Mouse (Mus musculus) neural tube, embryonic 13.5 days (tissue): ENCODE results near the gene Upk3a. TPM values are rescaled to one million over a fixed set of nuclear protein-coding genes. Genes with fewer than 3 reads are reported as not detected.
A peak's percentile ranks its signal among the peaks of the same experiment; 100 is the strongest.

Experiments used
- ATAC-seq: fragments of 200-750 bp; cut with Nextera tagmentation; 2 replicates; pipeline ENCODE4 v1.8.0; 2017; ENCODE audit warnings: low read depth, mild to moderate bottlenecking, moderate TSS enrichment, moderate library complexity
- H3K27ac ChIP-seq: fragments of 300-500 bp; sonication (generic); replicated peaks from 2 replicates; pipeline ENCODE4 v1.5.1; 2015; ENCODE audit warnings: moderate library complexity, mild to moderate bottlenecking, inconsistent platforms
- H3K27me3 ChIP-seq: fragments of 300-500 bp; sonication (generic); 2 replicates; pipeline ENCODE4 v1.6.1; 2015; ENCODE audit warnings: mild to moderate bottlenecking, inconsistent platforms
- H3K36me3 ChIP-seq: fragments of 300-500 bp; sonication (generic); 2 replicates; pipeline ENCODE4 v1.6.1; 2015; ENCODE audit warnings: mild to moderate bottlenecking, inconsistent platforms
- H3K4me1 ChIP-seq: fragments of 300-500 bp; sonication (generic); replicated peaks from 2 replicates; pipeline ENCODE4 v1.6.1; 2015; ENCODE audit warnings: inconsistent platforms
- H3K4me2 ChIP-seq: fragments of 300-500 bp; sonication (generic); 2 replicates; pipeline ENCODE4 v1.6.1; 2015; ENCODE audit warnings: inconsistent platforms, mild to moderate bottlenecking, moderate library complexity
- H3K4me3 ChIP-seq: fragments of 300-500 bp; sonication (generic); 2 replicates; pipeline ENCODE4 v1.5.1; 2015; ENCODE audit warnings: mild to moderate bottlenecking, inconsistent platforms
- H3K9ac ChIP-seq: fragments of 300-500 bp; sonication (generic); 2 replicates; pipeline ENCODE4 v1.6.1; 2015; ENCODE audit warnings: moderate library complexity, mild to moderate bottlenecking, inconsistent platforms
- H3K9me3 ChIP-seq: fragments of 300-500 bp; sonication (generic); 2 replicates; pipeline ENCODE4 v1.6.1; 2016; ENCODE audit warnings: inconsistent platforms
- WGBS: fragments of 180-500 bp; shearing (Covaris S2); methylation state at CpG from one replicate; pipeline ENCODE4 v1.1.7; 2015; 5-methylcytosine and 5-hydroxymethylcytosine counted together
- polyA plus RNA-seq: library from polyadenylated mRNA; unstranded; fragments of >200 nt; fragmentation: Nextera tagmentation; extraction: Ambion mirVana; gene quantifications from 2 replicates; pipeline ENCODE4 v1.2.1, GENCODE M21; 2015

Upk3a gene
- polyA plus RNA-seq, 1 experiment from 2014 or later = 0.59 TPM

DNA sequence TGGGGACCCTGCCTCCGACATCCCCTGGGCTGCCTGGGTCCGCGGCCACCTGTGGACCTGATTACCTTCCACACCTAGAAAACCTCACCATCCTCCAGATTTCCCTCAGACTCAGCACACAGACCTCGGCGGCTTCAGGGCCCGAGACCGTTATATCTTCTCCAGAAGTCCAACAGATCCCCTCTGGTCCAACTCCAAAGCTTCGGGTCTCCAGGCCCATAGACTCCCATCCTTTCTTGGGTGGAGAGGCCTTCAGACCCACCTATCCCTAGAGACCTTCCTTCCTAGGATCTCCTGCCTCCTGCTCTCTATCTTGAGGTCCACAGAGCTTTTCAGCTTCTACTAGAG lies 20.4 kb downstream of the Upk3a start:
- Histone ChIP-seq H3K9ac (peak overlapping the region; percentile 82), H3K4me1 (peaks cover 41% of the 10 kb centered on the region), H3K9me3 (no peaks in the 10 kb centered on the region), H3K27me3 (peaks cover 4% of the 10 kb centered on the region; the same call in 1 of the 2 replicates), H3K27ac (no peak overlapping the region), H3K4me3 (peak overlapping the region; percentile 69), H3K36me3 (no peaks in the 10 kb centered on the region), H3K4me2 (peak overlapping the region; percentile 81)
- no peak for ATAC-seq
- WGBS = 6% methylated on average over 8 of the region's 8 CpGs

- Histone ChIP-seq H3K9me3 (no peaks in the 10 kb centered on the region), H3K27me3 (no peaks in the 10 kb centered on the region), H3K27ac (peak overlapping the region; percentile 76), H3K4me1 (peaks cover 47% of the 10 kb centered on the region), H3K36me3 (peaks cover 14% of the 10 kb centered on the region), H3K9ac (no peak overlapping the region), H3K4me3 (no peak overlapping the region), H3K4me2 (no peak overlapping the region)
- no peak for ATAC-seq
- 83% methylated on average over 10 of the region's 10 CpGs for WGBS
Measured at GRCm38 (mm10) chr15:85041546-85042225, 24.7 kb downstream of the Upk3a start.

- 6% methylated on average over 4 of the region's 4 CpGs for WGBS
- Histone ChIP-seq H3K9ac (peak overlapping the region; percentile 31; the same call in 1 of the 2 replicates), H3K4me2 (0 out of 2 replicates have a peak overlapping the region, but pooled peaks have one; percentile 13), H3K4me1 (peaks cover 44% of the 10 kb centered on the region), H3K36me3 (peaks cover 22% of the 10 kb centered on the region), H3K27ac (peak overlapping the region; percentile 76), H3K4me3 (no peak overlapping the region), H3K27me3 (no peaks in the 10 kb centered on the region), H3K9me3 (no peaks in the 10 kb centered on the region)
- ATAC-seq = no peak; the same call in 1 of the 2 replicates
Measured at GRCm38 (mm10) chr15:85042361-85042954, 25.5 kb downstream of the Upk3a start.

GRCm38 (mm10) chr15:85043116-85043515 lies 26.2 kb downstream of the Upk3a start:
- Histone ChIP-seq H3K4me3 (no peak overlapping the region), H3K36me3 (peaks cover 28% of the 10 kb centered on the region), H3K27ac (peak overlapping the region; percentile 76), H3K9ac (peak overlapping the region; percentile 31; the same call in 1 of the 2 replicates), H3K27me3 (no peaks in the 10 kb centered on the region), H3K9me3 (no peaks in the 10 kb centered on the region), H3K4me1 (peaks cover 37% of the 10 kb centered on the region), H3K4me2 (0 out of 2 replicates have a peak overlapping the region, but pooled peaks have one; percentile 13)
- ATAC-seq = no peak
- 41% methylated on average over 5 of the region's 5 CpGs for WGBS

DNA sequence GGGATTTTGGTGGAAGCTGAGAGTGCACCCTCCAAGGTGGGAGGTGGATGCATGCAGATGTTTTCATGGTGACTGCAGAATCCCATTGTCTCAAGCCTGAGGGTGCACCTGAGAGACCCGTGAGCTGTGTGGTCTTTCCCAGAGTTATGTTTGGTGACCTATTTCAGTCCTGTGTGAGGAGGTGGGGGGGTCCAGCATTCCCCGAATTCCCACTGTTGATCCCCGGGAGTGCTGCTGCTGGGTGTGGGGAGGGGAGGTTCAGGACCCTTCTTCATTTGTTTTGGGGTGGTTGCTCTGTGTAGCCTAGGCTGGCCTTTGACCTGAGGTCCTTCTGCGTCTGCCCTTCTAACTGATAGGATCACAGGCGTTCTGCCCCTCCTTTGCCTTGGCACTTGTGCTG lies 26.8 kb downstream of the Upk3a start:
- ATAC-seq = no peak
- H3K27ac ChIP-seq = 0 out of 2 replicates have a peak overlapping the region, but pooled peaks have one; percentile 76
- WGBS = 86% methylated on average over 5 of the region's 5 CpGs
- H3K4me3 ChIP-seq = no peak overlapping the region
- H3K9ac ChIP-seq = 0 out of 2 replicates have a peak overlapping the region, but pooled peaks have one; percentile 42
- H3K9me3 ChIP-seq = no peaks in the 10 kb centered on the region
- H3K27me3 ChIP-seq = no peaks in the 10 kb centered on the region
- peaks cover 32% of the 10 kb centered on the region for H3K4me1 ChIP-seq
- H3K4me2 ChIP-seq = 0 out of 2 replicates have a peak overlapping the region, but pooled peaks have one; percentile 13
- H3K36me3 ChIP-seq = peaks cover 34% of the 10 kb centered on the region

DNA sequence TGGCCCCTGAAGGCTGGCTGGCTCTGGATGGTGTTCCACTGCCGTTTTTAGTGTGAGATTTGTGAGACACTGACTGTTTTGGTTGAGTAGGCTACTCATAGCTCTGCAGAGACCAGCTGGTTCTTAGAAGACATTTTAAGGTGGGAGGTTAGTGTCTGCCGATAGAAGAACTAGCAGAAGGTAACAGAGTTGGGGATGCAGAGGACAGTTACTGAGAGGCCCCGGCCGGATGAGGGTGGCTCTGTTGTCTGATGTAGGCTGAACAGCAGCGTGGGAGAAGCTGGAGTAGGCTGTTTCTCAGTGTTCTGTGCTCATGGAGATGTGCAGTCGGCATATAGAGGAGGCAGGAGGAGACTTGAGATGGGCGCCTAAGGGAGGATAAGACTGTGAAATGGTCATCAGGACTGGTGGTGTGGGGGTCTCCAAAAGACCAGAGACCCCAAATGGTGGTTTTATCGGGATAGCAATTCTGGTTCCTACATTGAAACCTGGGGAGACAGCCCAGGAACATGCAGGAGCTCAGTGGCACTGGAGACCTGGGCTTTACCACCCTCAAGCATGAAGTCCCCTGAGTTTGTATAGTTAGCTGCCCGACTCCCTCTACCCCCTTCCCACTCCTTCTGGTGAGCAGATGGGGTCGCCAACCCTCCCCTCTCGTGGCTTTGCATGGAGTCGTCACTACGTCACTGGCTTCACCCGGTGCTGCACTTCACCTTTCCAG lies 29.4 kb downstream of the Upk3a start:
- no peak overlapping the region for H3K4me2 ChIP-seq
- ATAC-seq = no peak
- WGBS = 94% methylated on average over 14 of the region's 14 CpGs
- peaks cover 22% of the 10 kb centered on the region for H3K4me1 ChIP-seq
- H3K36me3 ChIP-seq = peaks cover 58% of the 10 kb centered on the region
- no peak overlapping the region for H3K9ac ChIP-seq
- H3K4me3 ChIP-seq = no peak overlapping the region
- no peaks in the 10 kb centered on the region for H3K9me3 ChIP-seq
- H3K27me3 ChIP-seq = no peaks in the 10 kb centered on the region
- H3K27ac ChIP-seq = no peak overlapping the region

GRCm38 (mm10) chr15:85047865-85048264 lies 30.9 kb downstream of the Upk3a start:
- no peaks in the 10 kb centered on the region for H3K9me3 ChIP-seq
- H3K27ac ChIP-seq = no peak overlapping the region
- H3K9ac ChIP-seq = no peak overlapping the region
- no peak overlapping the region for H3K4me2 ChIP-seq
- no peaks in the 10 kb centered on the region for H3K27me3 ChIP-seq
- WGBS = 91% methylated on average over 4 of the region's 4 CpGs
- peaks cover 73% of the 10 kb centered on the region for H3K36me3 ChIP-seq
- ATAC-seq = no peak
- H3K4me1 ChIP-seq = peaks cover 8% of the 10 kb centered on the region
- no peak overlapping the region for H3K4me3 ChIP-seq

DNA sequence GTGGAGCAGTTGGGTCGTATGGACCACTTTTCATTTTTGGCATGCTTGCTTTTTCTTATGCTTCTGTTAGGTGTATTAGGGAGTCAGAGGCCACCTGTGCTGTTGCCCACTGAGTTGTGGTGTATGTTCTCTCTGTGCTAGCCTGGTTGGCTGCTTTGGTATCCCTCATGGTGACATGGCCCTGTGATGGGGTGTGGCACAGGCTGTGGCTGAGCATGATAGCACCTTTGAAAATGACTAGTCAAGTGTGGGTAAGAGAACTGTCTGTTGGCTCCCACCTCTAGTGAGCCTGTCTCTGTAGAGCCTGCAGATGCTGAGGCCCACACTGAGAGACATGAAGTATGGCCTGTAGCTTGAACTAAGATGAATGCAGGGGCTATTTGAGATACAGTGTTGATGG lies 32.8 kb downstream of the Upk3a start:
- H3K4me1 ChIP-seq = no peaks in the 10 kb centered on the region
- no peak overlapping the region for H3K9ac ChIP-seq
- 100% methylated on average over 1 of the region's 1 CpGs for WGBS
- peaks cover 87% of the 10 kb centered on the region for H3K36me3 ChIP-seq
- no peaks in the 10 kb centered on the region for H3K9me3 ChIP-seq
- no peak overlapping the region for H3K4me3 ChIP-seq
- H3K4me2 ChIP-seq = no peak overlapping the region
- ATAC-seq = no peak
- H3K27ac ChIP-seq = no peak overlapping the region
- no peaks in the 10 kb centered on the region for H3K27me3 ChIP-seq

GRCm38 (mm10) chr15:85054098-85054497 lies 37.2 kb downstream of the Upk3a start:
- WGBS = 91% methylated on average over 3 of the region's 3 CpGs
- no peak overlapping the region for H3K9ac ChIP-seq
- H3K36me3 ChIP-seq = peaks cover 68% of the 10 kb centered on the region
- ATAC-seq = no peak
- no peak overlapping the region for H3K4me3 ChIP-seq
- no peaks in the 10 kb centered on the region for H3K9me3 ChIP-seq
- no peak overlapping the region for H3K27ac ChIP-seq
- H3K4me2 ChIP-seq = no peak overlapping the region
- H3K27me3 ChIP-seq = no peaks in the 10 kb centered on the region
- H3K4me1 ChIP-seq = no peaks in the 10 kb centered on the region

GRCm38 (mm10) chr15:85055186-85055585 lies 38.2 kb downstream of the Upk3a start:
- no peak overlapping the region for H3K9ac ChIP-seq
- WGBS = 86% methylated on average over 4 of the region's 4 CpGs
- H3K4me1 ChIP-seq = no peaks in the 10 kb centered on the region
- H3K9me3 ChIP-seq = no peaks in the 10 kb centered on the region
- peaks cover 64% of the 10 kb centered on the region for H3K36me3 ChIP-seq
- no peak overlapping the region for H3K27ac ChIP-seq
- H3K4me2 ChIP-seq = no peak overlapping the region
- H3K27me3 ChIP-seq = no peaks in the 10 kb centered on the region
- no peak for ATAC-seq
- no peak overlapping the region for H3K4me3 ChIP-seq

GRCm38 (mm10) chr15:85063421-85063820 lies 46.5 kb downstream of the Upk3a start:
- H3K4me3 ChIP-seq = no peak overlapping the region
- no peak for ATAC-seq
- 93% methylated on average over 2 of the region's 2 CpGs for WGBS
- H3K36me3 ChIP-seq = peaks cover 34% of the 10 kb centered on the region
- H3K9ac ChIP-seq = no peak overlapping the region
- no peak overlapping the region for H3K4me2 ChIP-seq
- no peaks in the 10 kb centered on the region for H3K27me3 ChIP-seq
- H3K27ac ChIP-seq = no peak overlapping the region
- H3K9me3 ChIP-seq = no peaks in the 10 kb centered on the region
- H3K4me1 ChIP-seq = no peaks in the 10 kb centered on the region

GRCm38 (mm10) chr15:85070561-85070960 lies 53.6 kb downstream of the Upk3a start:
- H3K4me1 ChIP-seq = no peaks in the 10 kb centered on the region
- no peak overlapping the region for H3K4me2 ChIP-seq
- no peaks in the 10 kb centered on the region for H3K27me3 ChIP-seq

More at GRCm38 (mm10) chr15:85070561-85070960, 53.6 kb downstream of the Upk3a start:
- no peak for ATAC-seq
- no peak overlapping the region for H3K4me3 ChIP-seq
- H3K9ac ChIP-seq = no peak overlapping the region
- no peak overlapping the region for H3K27ac ChIP-seq
- no peaks in the 10 kb centered on the region for H3K36me3 ChIP-seq
- no peaks in the 10 kb centered on the region for H3K9me3 ChIP-seq
- 38% methylated on average over 2 of the region's 2 CpGs for WGBS
